Mouse (Mus musculus) megakaryocyte, adult 5-6 weeks (primary cell): ENCODE data around the gene Gm20388. TPM values are rescaled to one million over a fixed set of nuclear protein-coding genes. Genes with fewer than 3 reads are reported as not detected.

Experiments used
- ATAC-seq: 2 replicates; pipeline ENCODE4 v1.8.0; 2016; ENCODE audit warnings: mild to moderate bottlenecking, inconsistent platforms; ENCODE audit not compliant: poor library complexity, severe bottlenecking
- total RNA-seq, 2 experiments: library from RNA; stranded (forward) in 1 of 2; stranded (reverse) in 1 of 2; fragments of 153-499, 151-499 nt in 1 of 2; fragments of 221-1000, 200-1000 nt in 1 of 2; gene quantifications; 2 replicates each; pipeline versions ENCODE4 v1.2.3 to v1.2.4; 2015 to 2017

Gm20388 gene
- total RNA-seq, 2 experiments from 2014 or later = 7.6 to 15.5 TPM

DNA sequence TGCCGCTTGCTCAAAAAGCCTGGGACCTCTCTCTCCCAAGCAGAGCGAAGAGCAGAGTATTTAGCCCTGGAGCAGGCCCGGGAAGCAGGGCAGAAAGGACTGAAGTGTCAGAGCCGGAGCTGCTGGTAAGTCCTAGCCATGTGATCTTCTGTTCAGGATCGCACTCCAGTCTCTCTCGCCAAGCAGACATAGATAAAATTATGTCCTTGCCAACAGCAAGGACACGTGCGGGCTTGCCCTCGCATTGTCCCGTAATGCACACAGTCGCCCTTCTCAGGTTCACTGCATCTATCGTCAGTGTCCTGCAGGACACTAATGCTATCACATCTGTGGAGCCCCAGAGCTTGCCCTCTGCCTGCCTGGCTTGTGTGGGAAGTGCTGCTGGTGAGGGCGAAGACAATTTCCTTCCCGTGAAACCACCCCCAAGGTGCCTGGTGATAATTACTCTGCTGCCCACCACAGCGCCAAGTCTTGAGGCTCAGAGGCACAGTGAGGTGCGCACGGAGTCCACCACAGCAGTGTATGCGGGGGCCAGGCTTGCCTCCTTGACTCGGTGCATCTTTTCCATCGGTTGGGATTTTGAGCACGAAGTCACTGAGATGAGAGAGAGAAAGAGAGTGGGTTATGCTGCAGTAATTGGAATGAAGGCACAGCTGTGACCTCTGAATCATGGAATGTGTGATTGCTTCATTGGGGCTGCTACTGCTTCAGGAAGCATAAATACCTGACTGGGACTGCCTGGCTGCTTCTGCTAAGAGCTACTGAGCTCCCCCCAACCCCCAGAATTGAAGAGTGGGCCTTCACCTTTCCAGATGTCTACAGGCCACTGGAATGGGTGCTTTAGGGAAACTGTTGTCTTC lies 4170.1 kb downstream of the Gm20388 start:
- ATAC-seq = no peak

DNA sequence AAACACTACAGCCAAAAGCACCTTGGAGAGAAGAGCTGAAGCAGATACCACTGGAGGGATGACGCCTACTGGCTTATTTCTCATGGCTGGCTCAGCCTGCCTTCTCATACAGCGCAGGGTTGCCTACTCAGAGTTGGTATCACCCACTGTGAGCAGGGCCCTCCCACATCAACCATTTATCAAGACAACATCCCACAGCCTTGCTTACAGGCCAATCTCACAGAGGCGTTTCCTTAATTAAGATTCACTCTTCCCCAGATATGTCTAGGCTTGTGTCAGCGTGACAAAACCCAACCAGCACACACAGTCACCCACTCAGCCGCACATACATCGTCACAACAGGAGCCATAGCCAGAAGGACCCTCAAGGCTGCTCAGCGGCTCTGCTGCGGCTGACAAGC lies 4172.0 kb downstream of the Gm20388 start:
- ATAC-seq = no peak

- ATAC-seq = no peak
These were observed 4173.0 kb downstream of the Gm20388 start for GRCm38 (mm10) chr8:124083611-124084010.

DNA sequence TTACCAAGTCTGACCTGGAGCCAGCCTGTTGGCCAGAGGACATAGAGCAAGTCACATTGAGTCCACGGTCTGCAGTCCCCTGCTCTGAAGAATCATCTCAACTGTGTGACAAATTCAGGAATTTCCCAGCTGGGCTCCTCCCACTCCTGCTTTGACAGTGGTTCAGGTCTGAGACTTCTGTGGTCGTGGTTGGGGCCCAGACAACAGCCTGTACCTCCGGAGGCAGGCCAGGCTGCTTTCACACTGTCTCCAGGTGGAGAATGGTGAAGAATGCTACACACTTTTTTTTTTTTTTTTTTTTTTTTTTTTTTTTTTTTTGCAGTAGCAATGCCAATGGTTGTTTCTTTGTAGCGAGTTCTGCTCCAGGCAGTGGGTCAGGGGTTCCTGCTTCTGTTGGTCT lies 4175.0 kb downstream of the Gm20388 start:
- ATAC-seq = no peak

DNA sequence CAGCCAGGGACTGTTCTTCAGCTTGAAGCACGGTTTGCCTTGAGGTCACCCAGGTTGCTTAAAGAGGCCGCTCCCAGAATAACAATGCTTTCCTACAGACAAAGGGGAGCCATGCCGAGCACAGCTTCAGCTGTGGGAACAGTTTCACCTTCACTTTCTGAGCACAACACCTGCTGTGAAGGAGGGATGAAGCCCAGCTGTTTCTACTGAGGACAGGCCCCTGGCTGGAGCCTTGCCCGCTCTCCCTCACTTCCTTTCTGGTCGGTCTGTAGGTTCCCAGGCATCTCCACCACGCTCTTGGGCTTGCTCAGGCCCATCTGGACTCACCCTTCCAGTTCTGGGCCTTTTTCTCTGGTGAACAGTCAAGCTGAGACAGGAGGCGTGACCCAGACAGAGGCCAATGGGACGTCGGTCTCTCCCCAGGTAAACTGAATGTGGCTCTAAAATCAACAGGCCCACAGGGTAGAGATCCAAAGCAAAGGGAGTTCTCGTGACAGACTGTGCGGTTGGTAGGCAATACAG lies 4177.5 kb downstream of the Gm20388 start:
- ATAC-seq = no peak

- no peak for ATAC-seq
These were observed 4178.4 kb downstream of the Gm20388 start for GRCm38 (mm10) chr8:124089016-124089415.

- ATAC-seq = no peak
These were observed 4179.8 kb downstream of the Gm20388 start for GRCm38 (mm10) chr8:124090473-124090872.

DNA sequence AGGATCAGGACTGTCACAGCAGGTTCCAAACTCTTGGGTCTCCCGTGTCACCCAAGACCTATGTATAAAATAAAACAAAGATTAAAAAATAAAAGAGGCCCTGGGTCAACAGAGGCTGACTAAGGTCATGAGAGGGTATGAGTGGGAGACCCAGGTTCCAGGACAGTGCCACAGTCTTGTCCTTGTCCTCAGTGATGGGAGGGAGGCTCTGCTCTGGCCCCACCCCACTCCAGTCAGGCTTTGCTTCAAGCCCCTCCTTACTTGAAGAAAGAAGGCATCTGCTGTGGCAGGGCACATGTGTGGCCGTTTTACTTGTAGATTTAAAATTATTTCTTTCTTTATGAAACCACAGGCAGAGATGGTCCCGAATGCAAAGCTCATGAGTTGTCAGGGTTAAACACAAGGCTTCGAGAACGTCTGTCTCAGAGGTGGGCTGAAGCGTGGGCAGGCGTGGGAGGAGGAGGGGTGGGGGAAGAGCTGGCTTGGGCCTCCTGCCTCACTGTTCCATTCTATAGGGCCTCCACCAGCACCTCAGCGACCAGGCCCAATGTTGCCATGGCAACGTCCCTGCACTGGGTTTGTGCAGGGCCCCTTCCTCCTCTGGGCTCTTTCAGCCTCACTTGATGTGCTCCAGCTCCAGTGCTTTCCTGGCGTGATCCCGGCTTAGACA lies 4188.4 kb downstream of the Gm20388 start:
- no peak for ATAC-seq

GRCm38 (mm10) chr8:124099623-124099965 lies 4189.0 kb downstream of the Gm20388 start:
- no peak for ATAC-seq

- no peak for ATAC-seq
These were observed 4195.2 kb downstream of the Gm20388 start for GRCm38 (mm10) chr8:124105869-124106268.

DNA sequence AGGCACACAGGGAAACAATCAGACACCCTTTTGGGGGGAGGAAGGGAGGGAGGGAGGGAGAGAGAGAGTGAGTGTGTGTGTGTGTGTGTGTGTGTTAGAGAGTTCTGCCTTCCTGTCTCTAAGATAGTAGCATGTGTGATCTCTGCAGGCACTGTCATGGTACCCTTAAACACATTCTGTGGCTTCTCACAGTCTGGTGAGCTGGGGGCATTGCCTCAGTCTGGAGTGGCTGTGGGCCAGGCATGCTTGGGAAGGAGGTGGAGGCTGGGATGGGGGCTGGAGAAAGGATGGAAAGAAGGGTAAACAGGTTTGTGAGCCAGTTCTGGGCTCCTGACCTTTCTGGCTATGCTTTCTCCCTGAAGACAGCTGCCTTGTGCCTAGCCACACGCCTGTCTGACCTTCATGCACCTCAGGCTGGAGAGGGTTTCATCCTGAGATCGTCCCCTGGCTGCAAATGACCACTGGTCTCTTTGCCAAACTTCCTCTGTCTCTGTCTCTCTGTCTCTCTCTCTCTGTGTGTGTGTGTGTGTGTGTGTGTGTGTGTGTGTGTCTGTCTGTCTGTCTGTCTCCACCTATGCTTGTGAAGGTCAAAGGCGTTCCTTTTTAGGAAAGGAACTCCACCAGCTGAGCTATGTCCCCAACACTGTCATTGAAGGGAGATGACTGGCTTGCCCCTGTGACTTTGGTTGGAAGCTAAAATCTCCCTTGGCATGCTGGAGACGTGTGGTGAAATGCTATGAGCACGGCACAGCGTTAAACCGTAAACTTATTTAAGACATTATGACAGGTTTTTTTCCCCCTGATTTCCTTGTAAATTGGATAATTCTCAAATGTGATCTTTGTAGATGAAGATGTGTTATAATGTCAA lies 4195.9 kb downstream of the Gm20388 start:
- ATAC-seq = no peak

GRCm38 (mm10) chr8:124113108-124113507 lies 4202.5 kb downstream of the Gm20388 start:
- no peak for ATAC-seq

DNA sequence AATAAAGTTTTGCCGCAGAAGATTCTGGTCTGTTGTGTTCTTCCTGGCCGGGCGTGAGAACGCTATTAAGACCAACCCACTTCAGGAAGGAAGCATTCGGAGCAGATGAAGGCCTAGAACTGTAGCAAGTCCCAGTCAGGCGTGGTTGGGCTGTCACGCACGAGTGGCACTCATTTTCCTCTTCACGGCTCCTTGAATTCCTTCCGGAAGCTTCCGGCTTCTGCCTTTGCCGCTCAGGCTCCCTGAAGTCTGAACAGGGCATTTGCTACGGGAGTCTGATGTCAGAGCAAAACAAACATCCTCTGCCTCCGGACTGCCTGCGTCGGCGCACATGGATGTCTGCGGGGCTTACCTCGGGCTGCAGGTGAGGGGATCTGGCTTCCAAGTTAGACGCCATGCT lies 4214.6 kb downstream of the Gm20388 start:
- no peak for ATAC-seq

GRCm38 (mm10) chr8:124137261-124137660 lies 4226.6 kb downstream of the Gm20388 start:
- no peak for ATAC-seq

- ATAC-seq = no peak
These were observed 4229.7 kb downstream of the Gm20388 start for GRCm38 (mm10) chr8:124140211-124140790.

DNA sequence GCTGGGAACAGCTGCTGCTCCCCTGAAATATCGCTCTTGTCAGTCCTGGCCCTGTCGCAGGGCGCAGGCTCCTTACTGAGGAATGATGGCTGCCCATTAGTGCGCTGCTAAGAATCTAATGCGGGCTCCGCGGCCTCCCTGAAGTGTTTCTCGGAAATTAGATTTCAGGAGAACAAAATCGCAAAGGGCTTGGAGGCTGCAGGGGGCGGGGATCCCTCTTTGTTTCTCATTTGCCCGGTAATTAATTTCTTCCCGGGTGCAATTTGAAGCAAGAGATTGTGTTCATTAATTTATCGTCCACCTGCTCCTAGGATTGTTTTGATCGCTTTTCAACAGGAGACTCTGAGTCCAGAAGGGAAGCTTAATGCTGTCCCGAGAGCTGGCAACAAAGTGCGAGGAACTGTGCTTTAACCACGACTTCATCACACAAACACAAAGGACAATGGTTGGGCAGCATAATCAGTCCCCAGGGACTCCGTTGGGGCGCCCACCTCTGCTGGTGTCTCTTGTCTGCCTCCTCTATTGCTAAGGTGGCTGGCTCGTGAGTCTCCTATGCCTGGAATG lies 4230.3 kb downstream of the Gm20388 start:
- ATAC-seq = no peak

- no peak for ATAC-seq
These were observed 4231.2 kb downstream of the Gm20388 start for GRCm38 (mm10) chr8:124141681-124142391.

GRCm38 (mm10) chr8:124143003-124143402 lies 4232.4 kb downstream of the Gm20388 start:
- ATAC-seq = no peak

GRCm38 (mm10) chr8:124143871-124144618 lies 4233.4 kb downstream of the Gm20388 start:
- ATAC-seq = no peak
